Mouse (Mus musculus) ES-E14 (cell line): Measurements from ENCODE around the gene Tgfbrap1. TPM values are rescaled to one million over a fixed set of nuclear protein-coding genes. Genes with fewer than 3 reads are reported as not detected.

Experiments used
- DNase-seq: peaks from one replicate; pipeline ENCODE4 v3.0.0-alpha.2; 2013; ENCODE audit warnings: low read depth, low spot score
- H3K27ac ChIP-seq: 2 replicates; pipeline ENCODE4 v1.5.1; 2012; ENCODE audit warnings: low read depth, mild to moderate bottlenecking, low read length, moderate library complexity, mixed read lengths; ENCODE audit not compliant: poor library complexity, insufficient read depth, severe bottlenecking
- H3K36me3 ChIP-seq: 2 replicates; pipeline ENCODE4 v1.6.1; 2012; ENCODE audit warnings: mild to moderate bottlenecking, low read length, moderate library complexity, mixed read lengths; ENCODE audit not compliant: control insufficient read depth, poor library complexity, insufficient read depth, severe bottlenecking
- H3K4me1 ChIP-seq, 2 experiments: fragments of 150-350 bp in 1 of 2; sonication (generic) in 1 of 2; 2 replicates each; pipeline ENCODE4 v1.6.1; 2012; ENCODE audit warnings: low read length in 2 of 2, mild to moderate bottlenecking in 1 of 2, mixed read lengths in 1 of 2; ENCODE audit not compliant: control insufficient read depth in 2 of 2, insufficient read depth in 2 of 2, poor library complexity in 1 of 2
- H3K4me3 ChIP-seq, 2 experiments: fragments of 150-350 bp in 1 of 2; sonication (generic) in 1 of 2; 2 replicates each; pipeline ENCODE4 v1.5.1; 2012; ENCODE audit warnings: low read length in 2 of 2, low read depth in 1 of 2, mild to moderate bottlenecking in 1 of 2, mixed read lengths in 1 of 2; ENCODE audit not compliant: insufficient read depth in 1 of 2, poor library complexity in 1 of 2, severe bottlenecking in 1 of 2
- H3K9ac ChIP-seq: 2 replicates; pipeline ENCODE4 v1.6.1; 2012; ENCODE audit warnings: low read depth, mild to moderate bottlenecking, low read length, mixed read lengths; ENCODE audit not compliant: poor library complexity, insufficient read depth, severe bottlenecking
- H3K9me3 ChIP-seq: fragments of 150-350 bp; sonication (generic); 2 replicates; pipeline ENCODE4 v1.6.1; 2012; ENCODE audit warnings: low read depth, mild to moderate bottlenecking, low read length; ENCODE audit not compliant: control insufficient read depth, insufficient read depth
- CHD2 ChIP-seq: IDR thresholded peaks from 2 replicates; pipeline ENCODE4 v1.6.1; 2014; ENCODE audit warnings: mild to moderate bottlenecking, low read depth, low read length, inconsistent platforms
- HCFC1 ChIP-seq: IDR thresholded peaks from 2 replicates; pipeline ENCODE4 v1.6.1; 2012; ENCODE audit warnings: low read length, inconsistent platforms, borderline replicate concordance; ENCODE audit not compliant: insufficient read depth
- MAFK ChIP-seq: IDR thresholded peaks from 2 replicates; pipeline ENCODE4 v1.6.1; 2014; ENCODE audit warnings: mild to moderate bottlenecking, low read depth, low read length, inconsistent platforms; ENCODE audit not compliant: insufficient read depth
- ZC3H11A ChIP-seq: IDR thresholded peaks from 2 replicates; pipeline ENCODE4 v1.6.1; 2012; ENCODE audit warnings: low read depth, mild to moderate bottlenecking, inconsistent platforms, low read length, borderline replicate concordance
- ZNF384 ChIP-seq: IDR thresholded peaks from 2 replicates; pipeline ENCODE4 v1.6.1; 2012; ENCODE audit warnings: low read depth, low read length, inconsistent platforms
- in situ Hi-C, 2 experiments: fragments of 600-800 bp; cut with MboI; formaldehyde crosslinking; loops; one replicate each; pipeline ENCODE4 v1.15.1; 2025; ENCODE audit warnings: low sequenced_read_pairs in 2 of 2, inconsistent platforms in 1 of 2; ENCODE audit not compliant: unreplicated experiment in 2 of 2
- total RNA-seq: library from RNA; depleted of rRNA; stranded (reverse); fragments of 300-350 nt; gene quantifications from 2 replicates; pipeline ENCODE4 v1.2.3, GENCODE M21; 2012

The Tgfbrap1 gene
- total RNA-seq, 1 experiment: 6.2 TPM

DNA sequence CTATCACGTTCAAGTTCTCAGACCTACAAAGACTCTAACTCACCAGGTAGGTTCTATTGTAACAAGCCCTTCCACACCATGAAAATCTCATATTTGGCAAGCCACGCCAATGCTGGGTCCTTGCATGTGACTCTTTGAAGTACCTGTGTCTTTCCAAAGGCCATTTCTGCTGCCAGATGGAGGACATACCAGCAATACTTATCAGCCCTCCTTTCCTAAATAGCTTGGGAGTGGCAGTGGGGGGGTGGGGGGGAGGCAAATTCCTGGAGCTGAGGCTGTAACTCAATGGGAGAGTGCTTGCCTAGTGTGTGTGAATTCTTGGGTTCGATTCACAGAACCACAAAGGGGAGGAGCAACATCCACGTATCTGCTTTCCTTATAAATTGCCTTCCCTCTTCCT is 26.3 kb upstream of the Tgfbrap1 start:
- in situ Hi-C loops: no loop called here
- TF ChIP-seq ZNF384 (no peak), ZC3H11A (no peak), HCFC1 (no peak), CHD2 (no peak), MAFK (no peak)
- no peaks in the 10 kb centered on the region for H3K36me3 ChIP-seq

GRCm38 (mm10) chr1:43122616-43123015 is 24.2 kb upstream of the Tgfbrap1 start:
- no peaks in the 10 kb centered on the region for H3K4me1 ChIP-seq
- no peak overlapping the region for H3K4me3 ChIP-seq
- in situ Hi-C loops: no loop called here
- no peaks in the 10 kb centered on the region for H3K9me3 ChIP-seq
- peaks cover under 1% of the 10 kb centered on the region; the same call in 1 of the 2 replicates for H3K36me3 ChIP-seq
- H3K9ac ChIP-seq: no peak overlapping the region
- DNase-seq: no peak
- H3K27ac ChIP-seq: no peak overlapping the region
- no peak for TF ChIP-seq HCFC1
- TF ChIP-seq MAFK: no peak
- TF ChIP-seq CHD2: no peak
- no peak for TF ChIP-seq ZC3H11A
- TF ChIP-seq ZNF384: no peak

More for the DNA sequence above, 26.3 kb upstream of the Tgfbrap1 start:
- peaks cover 0 to 5% of the 10 kb centered on the region in 2 experiments; a peak in 1 of 4 replicates for H3K4me1 ChIP-seq
- no peaks in the 10 kb centered on the region for H3K9me3 ChIP-seq
- DNase-seq: no peak
- no peak overlapping the region for H3K9ac ChIP-seq
- H3K4me3 ChIP-seq: no peak overlapping the region
- H3K27ac ChIP-seq: no peak overlapping the region

DNA sequence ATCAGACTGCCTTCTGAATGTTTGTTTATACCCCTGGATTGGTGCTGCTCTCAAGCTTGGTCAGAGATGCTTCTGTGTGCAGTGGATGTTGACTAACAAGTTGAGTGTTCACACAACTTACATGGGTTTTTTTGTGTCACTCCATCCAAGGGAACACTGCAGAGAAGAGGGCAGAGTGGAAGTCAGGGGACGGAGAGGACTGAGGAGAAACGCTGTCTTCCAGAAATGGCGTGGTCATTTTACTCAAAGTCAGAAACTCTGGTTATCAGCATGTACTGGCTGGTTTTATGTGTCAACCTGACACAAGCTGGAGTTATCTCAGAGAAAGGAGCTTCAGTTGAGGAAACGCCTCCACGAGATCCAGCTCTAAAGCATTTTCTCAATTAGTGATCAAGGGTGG is 22.5 kb upstream of the Tgfbrap1 start:
- Histone ChIP-seq H3K9ac (no peak overlapping the region), H3K4me3 (no peak overlapping the region), H3K27ac (no peak overlapping the region), H3K4me1 (no peaks in the 10 kb centered on the region), H3K36me3 (peaks cover 3% of the 10 kb centered on the region), H3K9me3 (no peaks in the 10 kb centered on the region)
- in situ Hi-C loops: no loop called here
- no peak for DNase-seq
- TF ChIP-seq CHD2 (no peak), ZC3H11A (no peak), HCFC1 (no peak), ZNF384 (no peak), MAFK (no peak)

DNA sequence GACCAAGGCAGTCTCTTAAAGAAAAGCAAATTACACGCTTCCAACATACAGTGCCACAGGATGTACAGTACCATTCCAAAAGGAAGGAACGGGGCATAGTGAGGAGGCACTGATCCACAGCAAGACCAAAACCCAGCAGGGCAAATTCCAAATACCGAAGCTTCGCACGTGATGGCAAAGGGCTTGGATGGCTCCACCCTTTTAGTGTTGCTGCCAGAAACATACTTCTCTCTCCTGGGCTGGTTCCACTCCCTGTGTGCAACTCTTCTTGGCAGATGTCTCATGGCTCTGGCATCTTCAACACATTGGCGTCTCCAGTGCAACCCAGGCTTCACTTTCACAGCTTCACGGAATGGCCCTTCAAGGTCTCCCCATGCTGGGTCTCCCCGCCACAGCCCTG is 19.0 kb upstream of the Tgfbrap1 start:
- H3K9me3 ChIP-seq: no peaks in the 10 kb centered on the region
- in situ Hi-C loops: no loop called here
- H3K4me1 ChIP-seq: no peaks in the 10 kb centered on the region
- no peak overlapping the region for H3K27ac ChIP-seq
- no peak overlapping the region for H3K9ac ChIP-seq
- no peak for DNase-seq
- peaks cover 11% of the 10 kb centered on the region for H3K36me3 ChIP-seq
- H3K4me3 ChIP-seq: no peak overlapping the region
- TF ChIP-seq ZNF384: no peak
- TF ChIP-seq ZC3H11A: no peak
- TF ChIP-seq HCFC1: no peak
- no peak for TF ChIP-seq MAFK
- no peak for TF ChIP-seq CHD2

DNA sequence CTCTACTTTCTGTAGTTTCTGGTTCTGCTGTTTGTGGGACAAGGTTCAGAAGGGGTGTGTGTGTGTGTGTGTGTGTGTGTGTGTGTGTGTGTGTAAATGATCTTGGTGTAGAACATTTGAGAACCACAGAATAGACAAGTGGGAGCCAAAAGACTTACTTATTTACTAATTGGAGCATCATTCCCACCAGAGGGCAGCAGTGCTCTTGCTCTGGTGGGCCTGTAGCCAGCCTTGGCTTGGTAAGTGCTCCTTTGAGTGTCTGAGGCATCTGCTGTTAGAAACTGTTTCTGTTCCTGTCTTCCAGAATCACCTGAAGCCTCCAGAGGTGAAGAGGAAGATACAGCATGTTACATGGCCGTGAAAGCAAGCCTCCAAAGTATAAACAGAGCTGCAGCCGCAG is 14.4 kb upstream of the Tgfbrap1 start:
- in situ Hi-C loops: no loop called here
- no peak overlapping the region for H3K27ac ChIP-seq
- peaks cover 18% of the 10 kb centered on the region for H3K36me3 ChIP-seq
- H3K4me1 ChIP-seq: peaks cover 0 to 2% of the 10 kb centered on the region in 2 experiments; a peak in 2 of 4 replicates
- DNase-seq: no peak
- no peak overlapping the region for H3K9ac ChIP-seq
- TF ChIP-seq ZNF384: no peak
- no peak for TF ChIP-seq CHD2
- no peak for TF ChIP-seq ZC3H11A
- no peak for TF ChIP-seq HCFC1
- no peak overlapping the region for H3K4me3 ChIP-seq
- no peaks in the 10 kb centered on the region for H3K9me3 ChIP-seq
